Mouse (Mus musculus) spleen, postnatal 14 days (tissue): ENCODE results near the gene Svs5.

Experiments
- DNase-seq, 2 experiments: peaks; one replicate each; pipeline ENCODE4 v3.0.0; 2021 to 2022; ENCODE audit warnings: low spot score in 2 of 2

Svs5 gene

GRCm38 (mm10) chr2:164377478-164378426, 45.2 kb downstream of the Svs5 start:
- no peak for DNase-seq

GRCm38 (mm10) chr2:164381726-164382125, 49.2 kb downstream of the Svs5 start:
- no peak for DNase-seq

GRCm38 (mm10) chr2:164382971-164383370, 50.4 kb downstream of the Svs5 start:
- no peak for DNase-seq
